Mouse (Mus musculus) small intestine, adult 2 months (tissue): ENCODE measurements at regions not wholly inside any gene's neighbourhood (a gene's known extent, or its start where the extent isn't known, plus 50 kb on each side); places are given as distances from the start of the nearest gene placed in this dataset.

Experiments
- CTCF ChIP-seq: fragments of 200-500 bp; IDR thresholded peaks from 2 replicates; pipeline ENCODE4 v1.5.1; 2012; ENCODE audit warnings: low read depth, mild to moderate bottlenecking, control low read depth, inconsistent platforms, low read length, moderate library complexity, mixed read lengths; ENCODE audit not compliant: insufficient replicate concordance, insufficient read length; ENCODE audit errors: extremely low read depth
- POLR2A ChIP-seq: fragments of 200-500 bp; IDR thresholded peaks from 2 replicates; pipeline ENCODE4 v1.6.1; 2012; ENCODE audit warnings: low read depth, mild to moderate bottlenecking, control low read depth, inconsistent platforms, low read length, moderate library complexity

DNA sequence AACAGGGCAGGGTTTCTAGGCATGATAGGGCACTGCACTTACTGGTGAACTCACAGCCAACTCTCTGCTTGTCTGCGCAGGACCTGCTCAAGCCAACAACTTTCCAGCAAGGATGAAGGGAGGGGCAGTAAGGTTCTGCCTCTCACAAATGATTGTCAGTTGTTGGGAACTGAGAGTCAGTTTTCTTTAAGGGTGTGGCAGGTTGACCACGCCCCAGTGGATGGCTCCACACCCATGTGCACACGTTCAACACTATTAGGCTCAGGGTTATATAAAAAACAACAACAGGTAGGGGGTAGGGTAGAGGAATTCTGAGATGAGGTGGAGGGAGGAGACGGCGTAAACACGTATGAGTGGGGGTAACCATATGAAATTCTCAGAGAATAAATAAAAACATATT lies 210.9 kb upstream of the Kit start:
- TF ChIP-seq POLR2A (no peak), CTCF (no peak)
